14 mouse cellular contexts compared by ENCODE assay signal in genomic region chr9:65199723-65200122, GRCm38 (mm10). TPM values are rescaled to one million over a fixed set of nuclear protein-coding genes. Genes with fewer than 3 reads are reported as not detected.
DNase-seq lines count a peak whose midpoint lies in the region; ATAC-seq and TF ChIP-seq lines count a peak whose summit lies in the region.
"Had no signal": no experiment of that assay in that cellular context is flagged by ENCODE, and none has a peak within 500 bp of the region (broad histone marks: within the 10 kb centered on the region; RNA-seq: fewer than 3 reads in every experiment).

No protein-coding gene starts in this region.

- H3K9me3 ChIP-seq in heart, embryonic 11.5 days (replicated peaks; ENCODE audit: control insufficient read depth, low read length): no peaks in the 10 kb centered on the region
- H3K9me3 ChIP-seq in lung, embryonic 16.5 days (ENCODE audit: control insufficient read depth, low read length): no peaks in the 10 kb centered on the region
- no peaks in the 10 kb centered on the region for H3K9me3 ChIP-seq in liver, embryonic 12.5 days (replicated peaks)
- H3K9me3 ChIP-seq in stomach, embryonic 14.5 days (ENCODE audit: control insufficient read depth, low read depth, low read length): no peaks in the 10 kb centered on the region

- 0 out of 2 replicates have a peak overlapping the region, but pooled peaks have one; percentile 32 for H3K27ac ChIP-seq in heart, embryonic 11.5 days (ENCODE audit: low read depth, low read length)
- peak overlapping the region; percentile 52; the same call in 1 of the 2 replicates for H3K27ac ChIP-seq in lung, embryonic 16.5 days (ENCODE audit: low read length)
- peak overlapping the region; percentile 94 for H3K27ac ChIP-seq in liver, embryonic 12.5 days
- peak overlapping the region; percentile 45 for H3K27ac ChIP-seq in stomach, embryonic 14.5 days (ENCODE audit: low read length)

- H3K4me3 ChIP-seq in heart, embryonic 11.5 days (ENCODE audit: low read depth, low read length): no peak overlapping the region
- H3K4me3 ChIP-seq in lung, embryonic 16.5 days (ENCODE audit: low read length): no peak overlapping the region
- no peak overlapping the region for H3K4me3 ChIP-seq in lung, adult 2 months (replicated peaks; ENCODE audit: extremely low read depth, low read depth, low read length)
- no peak overlapping the region for H3K4me3 ChIP-seq in liver, embryonic 12.5 days
- H3K4me3 ChIP-seq in stomach, embryonic 14.5 days (ENCODE audit: low read depth, low read length): no peak overlapping the region

- TF ChIP-seq POLR2A in lung, adult 2 months (IDR thresholded peaks at IDR 0.05; ENCODE audit: borderline replicate concordance, extremely low read depth, low read depth, low read length): no peak

- TF ChIP-seq CTCF in lung, adult 2 months (IDR thresholded peaks at IDR 0.05; ENCODE audit: insufficient read depth, low read length): no peak

- H3K4me1 ChIP-seq in heart, embryonic 11.5 days (ENCODE audit: control insufficient read depth, insufficient read depth, low read length): peaks cover 18% of the 10 kb centered on the region
- peaks cover 20% of the 10 kb centered on the region for H3K4me1 ChIP-seq in lung, embryonic 16.5 days (replicated peaks; ENCODE audit: control insufficient read depth, insufficient read depth, low read length)
- H3K4me1 ChIP-seq in lung, adult 2 months (ENCODE audit: control insufficient read depth, insufficient read depth, low read length): peaks cover 18% of the 10 kb centered on the region
- peaks cover 65% of the 10 kb centered on the region for H3K4me1 ChIP-seq in liver, embryonic 12.5 days
- H3K4me1 ChIP-seq in stomach, embryonic 14.5 days (ENCODE audit: control insufficient read depth, insufficient read depth, low read length): peaks cover 15% of the 10 kb centered on the region

- DNase-seq in heart, postnatal 10 days: no peak
- DNase-seq in lung, adult 2 months: no peak
- DNase-seq in spleen, postnatal 10 days (ENCODE audit: low spot score in 2 of 2): no peak
- DNase-seq in lung, adult 18-20 months: no peak
- DNase-seq: cerebellum, postnatal 25 days; left cerebral cortex, postnatal 4 days; right cerebral cortex, adult 18-20 months had no signal

- intact Hi-C loops in heart, postnatal 10 days (cut with DNase I): no loop called here

- no peak overlapping the region for H3K4me2 ChIP-seq in heart, embryonic 11.5 days
- no peak overlapping the region for H3K4me2 ChIP-seq in lung, embryonic 16.5 days (ENCODE audit: low read depth, low read length)
- H3K4me2 ChIP-seq in liver, embryonic 12.5 days: no peak overlapping the region
- H3K4me2 ChIP-seq in stomach, embryonic 14.5 days (replicated peaks; ENCODE audit: low read depth, low read length): no peak overlapping the region

- no peaks in the 10 kb centered on the region for H3K36me3 ChIP-seq in heart, embryonic 11.5 days (ENCODE audit: control insufficient read depth, insufficient read depth, low read length)
- H3K36me3 ChIP-seq in lung, embryonic 16.5 days (ENCODE audit: control insufficient read depth, insufficient read depth, low read length): no peaks in the 10 kb centered on the region
- no peaks in the 10 kb centered on the region for H3K36me3 ChIP-seq in liver, embryonic 12.5 days
- no peaks in the 10 kb centered on the region for H3K36me3 ChIP-seq in stomach, embryonic 14.5 days (ENCODE audit: control insufficient read depth, insufficient read depth, low read length)

- WGBS in heart, embryonic 11.5 days (ENCODE audit: insufficient replicate concordance): 52% methylated on average over 7 of the region's 7 CpGs
- WGBS in lung, embryonic 16.5 days: 26% methylated on average over 7 of the region's 7 CpGs
- WGBS in lung, adult 2 months: 42% methylated on average over 7 of the region's 7 CpGs
- WGBS in liver, embryonic 12.5 days (ENCODE audit: insufficient replicate concordance): 44% methylated on average over 7 of the region's 7 CpGs
- 39% methylated on average over 7 of the region's 7 CpGs for WGBS in stomach, embryonic 14.5 days

- ATAC-seq in heart, embryonic 11.5 days (replicated peaks; ENCODE audit: insufficient number of reproducible peaks, low FRiP score, low TSS enrichment): no peak
- ATAC-seq in lung, embryonic 16.5 days (ENCODE audit: low read depth): no peak
- no peak for ATAC-seq in liver, embryonic 12.5 days
- ATAC-seq in stomach, embryonic 14.5 days (ENCODE audit: insufficient number of reproducible peaks, insufficient read depth, low FRiP score, low read depth): no peak
- ATAC-seq: CD4-positive, CD25-positive, alpha-beta regulatory T cell, adult 4 months had no signal

- H3K27me3 ChIP-seq in heart, embryonic 11.5 days (ENCODE audit: control insufficient read depth, insufficient read depth, low read length): no peaks in the 10 kb centered on the region
- H3K27me3 ChIP-seq in lung, embryonic 16.5 days (ENCODE audit: control insufficient read depth, insufficient read depth, low read depth, low read length): no peaks in the 10 kb centered on the region
- no peaks in the 10 kb centered on the region for H3K27me3 ChIP-seq in liver, embryonic 12.5 days (replicated peaks)
- no peaks in the 10 kb centered on the region for H3K27me3 ChIP-seq in stomach, embryonic 14.5 days (ENCODE audit: control insufficient read depth, insufficient read depth, low read length)

- no peak overlapping the region for H3K9ac ChIP-seq in heart, embryonic 11.5 days (ENCODE audit: low read depth, low read length)
- H3K9ac ChIP-seq in lung, embryonic 16.5 days (ENCODE audit: low read length): peak overlapping the region; percentile 28; the same call in 1 of the 2 replicates
- H3K9ac ChIP-seq in liver, embryonic 12.5 days: peak overlapping the region; percentile 39; the same call in 1 of the 2 replicates
- H3K9ac ChIP-seq in stomach, embryonic 14.5 days (replicated peaks; ENCODE audit: low read depth, low read length): no peak overlapping the region

RNA-seq across cellular contexts. Expression of gene Parp16, which starts 4.6 kb away (rescaled TPM):
- 4.6 and 5.0 TPM in 2 replicates for polyA plus RNA-seq in heart, embryonic 11.5 days (2014; fragmentation: Nextera tagmentation; extraction: Ambion mirVana)
- total RNA-seq in heart, postnatal 10 days (2021): 1 to 10 TPM; 5.1 to 5.9 TPM
- polyA plus RNA-seq in lung, embryonic 16.5 days (2015; fragmentation: Nextera tagmentation; extraction: Ambion mirVana): 5.7 TPM in 2 replicates
- 8.4 and 9.3 TPM in 2 replicates for polyA plus RNA-seq in lung, adult 2 months (2012; rRNA removed)
- 7.7 and 8.6 TPM in 2 replicates for polyA plus RNA-seq in liver, embryonic 12.5 days (2016; fragmentation: Nextera tagmentation; extraction: Ambion mirVana)
- 6.0 and 6.4 TPM in 2 replicates for polyA plus RNA-seq in stomach, embryonic 14.5 days (2014; fragmentation: Nextera tagmentation; extraction: Ambion mirVana)

RNA-seq across cellular contexts. Expression of gene Igdcc3, which starts 58.7 kb away (rescaled TPM):
- polyA plus RNA-seq in heart, embryonic 11.5 days (2014; fragmentation: Nextera tagmentation; extraction: Ambion mirVana): 6.3 and 6.8 TPM in 2 replicates
- total RNA-seq in heart, postnatal 10 days (2021): under 1 TPM; 0.22 to 0.40 TPM
- 0.85 and 1.3 TPM in 2 replicates for polyA plus RNA-seq in lung, embryonic 16.5 days (2015; fragmentation: Nextera tagmentation; extraction: Ambion mirVana)
- polyA plus RNA-seq in lung, adult 2 months (2012; rRNA removed): 0.11 and 0.13 TPM in 2 replicates
- polyA plus RNA-seq in liver, embryonic 12.5 days (2016; fragmentation: Nextera tagmentation; extraction: Ambion mirVana): 0.75 and 0.79 TPM in 2 replicates
- 2.0 and 2.7 TPM in 2 replicates for polyA plus RNA-seq in stomach, embryonic 14.5 days (2014; fragmentation: Nextera tagmentation; extraction: Ambion mirVana)
- total RNA-seq: hematopoietic stem cell, adult 5-6 weeks had no signal
- polyA plus RNA-seq: CD4-positive, CD25-positive, alpha-beta regulatory T cell, adult 4 months; large intestine, adult 2 months had no signal

Comparison
In these comparisons a context has a peak if more than half of its experiments do, and no peak if none do; other contexts are left out.
1. H3K27ac ChIP-seq: peak in every context shown above with its lines; median percentile 94 in liver, embryonic 12.5 days; 52 in lung, embryonic 16.5 days; 45 in stomach, embryonic 14.5 days; 32 in heart, embryonic 11.5 days.
2. H3K9ac ChIP-seq: peak in lung, embryonic 16.5 days (single experiment) and liver, embryonic 12.5 days (single experiment); none in heart, embryonic 11.5 days (single experiment) and stomach, embryonic 14.5 days (single experiment).